Mouse (Mus musculus) R1 (cell line): Measurements from ENCODE around the gene Krtap1-5.
"Not testable (repeated sequence)": the region's sequence is repeated elsewhere in the genome, so short reads cannot be mapped to it uniquely, and the experiment has no call there.

Experiments used
- DNase-seq: peaks from one replicate; pipeline ENCODE4 v3.0.0-alpha.2; 2018; ENCODE audit warnings: low read depth, low spot score

The Krtap1-5 gene

DNA sequence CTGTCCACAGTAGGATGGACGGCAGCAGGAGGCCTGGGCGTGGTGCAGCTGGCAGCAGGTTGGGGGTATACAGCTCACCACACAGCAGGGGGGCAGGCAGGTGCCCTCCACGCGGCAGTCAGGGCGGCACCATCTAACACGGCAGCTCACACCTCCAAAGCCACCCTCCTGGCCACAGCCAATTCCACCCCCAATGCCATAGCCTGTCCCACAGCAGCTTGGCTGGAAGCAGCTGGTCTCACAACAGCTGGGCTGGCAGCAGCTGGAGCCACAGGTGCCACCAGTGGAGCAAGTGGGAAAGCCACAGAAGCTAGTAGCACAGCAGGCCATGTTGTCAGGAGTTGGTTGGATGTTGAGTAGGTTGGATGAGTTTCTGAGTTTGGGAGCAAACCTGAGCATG is at the start of gene Krtap1-5:
Krtap1-5 (minus strand) TSS at position 381 of the 400 bp plus-strand sequence.
- DNase-seq, result no peak

DNA sequence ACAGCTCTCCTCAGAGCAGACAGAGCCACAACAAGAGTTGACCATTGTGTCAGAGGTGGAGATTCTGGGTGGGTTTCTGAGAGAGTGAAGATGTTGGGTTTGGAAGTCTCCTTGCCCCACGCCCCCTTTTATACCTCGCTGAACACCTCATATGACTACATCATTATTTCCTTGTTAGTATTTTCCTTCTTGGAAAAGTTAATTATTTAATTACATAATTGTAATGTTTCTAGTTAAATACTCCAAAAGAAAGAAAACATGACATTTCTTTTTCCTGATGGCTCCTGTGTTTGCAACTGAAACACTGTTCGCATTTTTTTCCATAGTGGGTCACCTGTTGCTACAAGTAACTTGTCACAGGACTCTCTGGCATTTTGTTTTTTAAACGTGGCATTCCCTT is 47.3 kb upstream of the Krtap1-5 start, which contains the start of gene Krtap4-1:
Krtap4-1 (minus strand) TSS at position 101 of the 400 bp plus-strand sequence.
- no peak for DNase-seq

DNA sequence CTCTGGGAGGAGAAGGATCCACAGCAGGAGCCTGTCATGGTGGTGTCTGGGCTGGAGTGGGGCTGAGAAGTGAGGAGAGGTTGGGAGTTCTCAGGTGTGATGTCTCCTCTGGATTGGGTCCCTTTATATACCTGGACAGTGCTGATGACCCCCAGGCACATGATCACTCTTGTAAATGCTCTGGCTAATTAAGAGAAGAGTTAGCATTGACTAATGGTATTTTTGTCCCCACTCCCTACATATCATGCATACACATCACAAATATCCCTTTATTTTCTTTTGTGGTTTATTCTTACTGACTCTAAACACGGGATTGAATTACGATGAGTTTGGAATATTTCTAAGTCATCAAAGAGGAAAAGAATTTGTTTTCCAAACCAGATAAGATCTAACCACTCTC is 39.5 kb upstream of the Krtap1-5 start, which contains the start of gene Gm11562:
Gm11562 (minus strand) TSS at position 101 of the 400 bp plus-strand sequence.
- no peak for DNase-seq

DNA sequence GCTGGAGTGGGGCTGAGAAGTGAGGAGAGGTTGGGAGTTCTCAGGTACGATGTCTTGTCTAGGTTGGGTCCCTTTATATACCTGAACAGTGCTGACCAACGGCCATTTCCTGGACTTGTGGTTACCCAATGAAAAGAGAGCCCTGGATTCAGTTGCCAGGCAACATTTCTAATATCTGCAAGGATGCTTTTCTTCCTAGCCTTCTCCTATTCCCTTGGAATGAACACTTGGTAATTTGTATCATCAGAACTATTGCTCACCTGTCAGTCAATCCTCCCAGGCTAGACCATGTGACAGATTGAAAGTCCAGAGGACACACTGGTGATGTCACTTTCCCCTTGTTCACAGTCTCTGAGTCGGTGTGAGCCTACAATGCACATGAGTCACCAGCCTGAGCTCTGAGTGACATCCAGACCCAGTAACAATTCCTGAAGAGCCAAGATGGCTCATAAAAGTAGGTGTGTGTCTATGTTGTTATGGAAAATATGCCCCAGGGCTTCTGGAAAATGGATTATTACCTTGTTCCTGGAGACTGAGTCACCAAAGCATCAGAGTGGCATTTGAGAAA is 34.1 kb upstream of the Krtap1-5 start, which contains the start of gene Krtap2-4:
Krtap2-4 (minus strand) TSS at position 51 of the 568 bp plus-strand sequence.
- no peak for DNase-seq

DNA sequence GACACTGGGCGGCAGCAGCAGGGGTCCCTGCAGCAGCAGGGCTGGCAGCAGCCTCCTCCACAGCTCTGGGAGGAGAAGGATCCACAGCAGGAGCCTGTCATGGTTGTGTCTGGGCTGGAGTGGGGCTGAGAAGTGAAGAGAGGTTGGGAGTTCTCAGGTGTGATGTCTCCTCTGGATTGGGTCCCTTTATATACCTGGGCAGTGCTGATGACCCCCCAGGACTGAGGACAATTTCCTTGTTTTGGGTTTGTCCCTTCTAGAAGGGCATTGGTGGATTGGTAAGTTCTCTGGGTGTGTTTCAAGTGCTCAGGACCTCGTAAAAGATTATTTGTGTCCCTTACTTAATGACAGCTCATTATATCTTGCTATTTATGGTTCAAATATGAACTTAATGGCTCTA is 29.3 kb upstream of the Krtap1-5 start, which contains the start of gene Gm11937:
Gm11937 (minus strand) TSS at position 101 of the 400 bp plus-strand sequence.
- not testable (repeated sequence) for DNase-seq

DNA sequence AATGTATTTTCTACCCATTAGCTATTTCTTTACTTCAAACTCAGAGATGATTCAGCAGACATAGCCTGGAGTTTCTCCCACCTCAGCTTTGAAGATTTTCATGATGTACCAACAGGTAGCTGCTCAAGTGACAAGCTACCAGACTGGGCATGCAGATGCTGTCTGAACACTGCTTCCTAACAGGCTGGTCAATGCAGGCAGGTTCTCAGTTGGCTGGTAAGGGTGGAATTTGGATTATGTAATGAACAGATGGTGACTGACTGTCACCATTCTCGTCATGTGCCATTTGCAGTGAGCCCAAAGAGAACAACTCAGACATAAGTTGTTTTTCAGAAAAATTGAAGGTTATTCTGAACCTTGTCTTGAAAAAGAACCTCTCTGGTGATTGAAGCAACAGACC is 28.3 kb upstream of the Krtap1-5 start:
- no peak for DNase-seq

DNA sequence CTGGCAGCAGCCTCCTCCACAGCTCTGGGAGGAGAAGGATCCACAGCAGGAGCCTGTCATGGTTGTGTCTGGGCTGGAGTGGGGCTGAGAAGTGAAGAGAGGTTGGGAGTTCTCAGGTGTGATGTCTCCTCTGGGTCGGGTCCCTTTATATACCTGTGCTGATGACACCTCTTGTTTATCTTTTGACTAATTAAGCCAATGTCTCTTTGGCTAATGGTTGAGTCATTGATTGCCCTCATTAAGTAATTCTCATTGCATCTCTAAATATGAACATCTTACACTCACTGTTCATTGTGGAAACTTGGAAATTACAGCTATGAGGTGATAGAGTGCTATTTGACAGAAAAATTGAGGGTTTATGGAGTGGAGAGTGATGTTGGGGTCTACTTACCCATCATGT is 22.4 kb upstream of the Krtap1-5 start, which contains the start of gene Gm11938:
Gm11938 (minus strand) TSS at position 101 of the 400 bp plus-strand sequence.
- DNase-seq, result not testable (repeated sequence)

DNA sequence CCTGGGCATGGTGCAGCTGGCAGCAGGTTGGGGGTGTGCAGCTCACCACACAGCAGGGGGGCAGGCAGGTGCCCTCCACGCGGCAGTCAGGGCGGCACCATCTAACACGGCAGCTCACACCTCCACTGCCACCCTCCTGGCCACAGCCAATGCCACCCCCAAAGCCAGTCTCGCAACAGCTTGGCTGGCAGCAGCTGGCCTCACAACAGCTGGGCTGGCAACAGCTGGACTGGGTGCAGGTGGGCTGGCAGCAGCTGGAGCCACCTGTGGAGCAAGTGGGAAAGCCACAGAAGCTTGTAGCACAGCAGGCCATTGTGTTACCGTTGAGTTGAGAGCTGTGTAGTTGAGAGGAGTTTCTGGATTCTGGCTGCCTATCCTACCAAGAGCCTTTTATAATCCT is 16.9 kb upstream of the Krtap1-5 start, which contains the start of gene Krtap9-3:
Krtap9-3 (minus strand) TSS at position 364 of the 400 bp plus-strand sequence.
- not testable (repeated sequence) for DNase-seq

DNA sequence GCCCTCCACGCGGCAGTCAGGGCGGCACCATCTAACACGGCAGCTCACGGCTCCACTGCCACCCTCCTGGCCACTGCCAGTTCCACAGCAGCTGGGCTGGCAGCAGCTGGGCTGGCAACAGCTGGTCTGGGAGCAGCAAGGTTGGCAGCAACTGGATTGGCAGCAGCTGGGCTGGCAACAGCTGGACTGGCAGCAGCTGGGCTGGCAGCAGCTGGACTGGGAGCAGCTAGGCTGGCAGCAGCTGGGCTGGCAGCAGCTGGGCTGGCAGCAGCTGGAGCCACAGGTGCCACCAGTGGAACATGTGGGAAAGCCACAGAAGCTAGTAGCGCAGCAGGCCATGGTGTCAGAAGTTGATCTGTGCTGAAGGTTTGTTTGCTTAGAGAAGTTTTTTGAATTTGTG is 10.2 kb upstream of the Krtap1-5 start, which contains the start of gene Krtap1-3:
Krtap1-3 (minus strand) TSS at position 359 of the 400 bp plus-strand sequence.
- DNase-seq, result no peak

DNA sequence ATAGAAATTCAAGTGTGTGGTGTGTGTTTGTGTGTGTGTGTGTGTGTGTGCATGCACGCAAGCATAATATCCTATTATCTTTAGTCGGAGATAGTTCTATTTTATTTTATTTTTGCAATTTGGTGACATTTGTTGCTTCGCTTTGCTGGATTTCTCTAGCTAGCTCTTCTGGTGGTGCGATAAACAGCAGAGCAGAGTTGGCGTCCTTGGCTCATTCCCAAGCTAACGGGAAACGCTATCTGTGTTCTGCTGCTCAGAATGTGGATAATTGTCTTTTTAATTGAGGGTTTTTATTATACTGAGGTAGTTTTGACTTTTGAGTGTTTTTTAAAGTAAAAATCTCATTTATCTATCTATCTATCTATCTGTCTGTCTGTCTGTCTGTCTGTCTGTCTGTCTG is 4.3 kb upstream of the Krtap1-5 start:
- DNase-seq, result no peak

DNA sequence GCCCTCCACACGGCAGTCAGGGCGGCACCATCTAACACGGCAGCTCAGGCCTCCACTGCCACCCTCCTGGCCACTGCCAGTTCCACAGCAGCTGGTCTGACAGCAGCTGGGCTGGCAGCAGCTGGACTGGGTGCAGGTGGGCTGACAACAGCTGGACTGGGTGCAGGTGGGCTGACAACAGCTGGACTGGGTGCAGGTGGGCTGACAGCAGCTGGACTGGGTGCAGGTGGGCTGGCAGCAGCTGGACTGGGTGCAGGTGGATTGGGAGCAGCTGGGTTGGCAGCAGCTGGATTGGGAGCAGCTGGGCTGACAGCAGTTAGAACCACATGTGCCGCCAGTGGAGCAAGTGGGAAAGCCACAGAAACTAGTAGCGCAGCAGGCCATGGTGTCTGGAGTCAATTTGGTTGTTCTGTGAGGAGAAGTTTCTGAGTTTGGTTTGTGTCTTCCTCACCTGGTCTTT is 2.5 kb upstream of the Krtap1-5 start, which contains the start of gene Krtap1-4:
Krtap1-4 (minus strand) TSS at position 410 of the 460 bp plus-strand sequence.
- DNase-seq, result no peak

DNA sequence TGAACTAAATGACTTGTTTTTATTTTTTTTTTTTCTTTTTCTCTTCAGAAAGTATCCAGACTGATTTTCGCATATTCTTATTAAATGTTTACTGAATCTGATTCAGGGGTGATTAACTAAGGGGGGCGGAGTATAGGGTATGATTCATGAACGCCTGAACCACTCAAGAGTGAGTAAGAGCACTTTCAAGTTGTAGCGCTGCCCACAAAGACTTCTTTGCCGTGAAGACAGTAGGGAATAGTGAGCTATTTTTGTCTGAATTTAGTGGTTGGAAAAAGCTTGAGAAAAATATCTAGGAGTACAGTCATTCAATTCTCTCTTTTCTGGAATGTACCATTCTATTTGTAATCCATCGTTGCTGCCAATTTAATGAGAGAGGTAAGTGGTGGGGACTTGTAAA is 748 bp upstream of the Krtap1-5 start:
- no peak for DNase-seq

DNA sequence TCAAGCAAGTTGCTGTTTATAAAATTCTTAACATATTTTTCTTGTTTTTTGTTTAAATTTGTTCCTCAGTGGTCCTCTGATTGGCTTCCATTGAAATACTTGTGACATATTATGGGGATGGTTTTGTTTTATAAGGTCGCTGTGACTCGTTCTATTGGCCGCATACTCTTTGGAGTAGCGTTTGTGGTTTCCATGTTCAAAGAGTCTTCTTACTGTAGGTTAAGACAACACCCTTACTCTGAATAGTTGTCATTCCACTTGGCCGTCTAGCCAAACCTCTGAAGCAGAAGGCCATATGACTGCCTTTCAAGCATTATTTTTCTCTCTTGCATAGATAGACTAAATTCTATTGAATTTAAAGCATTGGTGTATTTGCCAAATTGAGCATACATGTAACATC is 235 bp upstream of the Krtap1-5 start:
- DNase-seq, result no peak

DNA sequence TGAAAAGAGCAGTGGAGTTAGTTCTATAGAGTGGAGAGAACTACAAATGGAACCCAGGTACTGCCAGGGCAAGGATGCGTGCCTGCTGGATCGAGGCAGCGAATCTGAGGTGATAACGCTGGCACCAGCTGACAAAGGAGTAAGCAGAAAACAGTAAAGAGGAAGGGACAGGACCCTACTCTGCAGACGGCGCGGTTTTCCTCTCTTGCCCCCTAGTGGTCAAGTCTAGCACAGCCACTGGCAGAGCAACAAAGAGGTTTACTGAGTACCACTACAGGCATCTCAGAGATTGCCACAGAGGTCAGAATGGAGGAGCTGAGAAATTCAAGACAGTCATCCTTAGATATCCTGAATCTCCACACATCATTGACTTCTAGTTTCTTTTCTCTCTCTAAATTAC is 6.7 kb downstream of the Krtap1-5 start:
- peak; percentile 71 for DNase-seq

DNA sequence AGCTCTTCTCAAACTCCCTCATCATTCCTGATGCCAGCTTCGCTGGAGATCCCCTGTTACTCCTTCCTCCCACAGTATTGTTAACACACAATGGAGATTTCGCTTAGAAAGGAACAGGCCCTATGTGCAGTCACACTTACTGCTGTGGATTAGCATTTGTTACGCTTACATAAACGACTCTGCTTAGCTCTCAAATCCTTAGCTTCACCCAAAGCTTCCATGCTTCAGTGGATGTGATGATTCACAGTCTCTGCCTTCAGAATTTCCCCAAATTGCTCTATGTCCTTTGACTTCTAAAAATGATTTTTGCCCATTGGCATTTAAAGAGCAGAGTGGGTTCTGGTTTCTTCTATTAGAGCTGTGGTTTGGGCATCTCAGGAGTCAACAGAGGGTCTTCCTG is 7.7 kb downstream of the Krtap1-5 start:
- no peak for DNase-seq

DNA sequence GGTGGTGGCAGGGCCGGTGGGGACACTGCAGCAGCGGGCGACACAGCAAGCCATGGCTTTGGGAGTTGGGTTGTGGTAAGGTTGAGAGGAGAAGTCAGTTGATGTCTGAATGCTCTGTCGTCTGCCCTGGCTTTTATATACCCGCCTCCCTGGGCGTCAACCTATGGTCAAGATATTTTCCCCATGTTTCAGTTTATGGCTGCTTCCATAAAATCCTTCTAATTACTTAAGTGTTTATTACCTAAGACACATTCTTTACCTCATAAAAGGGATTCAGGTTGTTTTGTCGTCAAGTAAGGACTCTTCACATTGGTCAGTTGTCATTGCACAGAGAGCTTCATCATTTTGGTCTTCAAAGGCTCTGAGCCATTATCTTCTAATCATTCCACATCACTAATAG is 14.3 kb downstream of the Krtap1-5 start, which contains the start of gene Krtap3-1:
Krtap3-1 (minus strand) TSS at position 101 of the 400 bp plus-strand sequence.
- no peak for DNase-seq

DNA sequence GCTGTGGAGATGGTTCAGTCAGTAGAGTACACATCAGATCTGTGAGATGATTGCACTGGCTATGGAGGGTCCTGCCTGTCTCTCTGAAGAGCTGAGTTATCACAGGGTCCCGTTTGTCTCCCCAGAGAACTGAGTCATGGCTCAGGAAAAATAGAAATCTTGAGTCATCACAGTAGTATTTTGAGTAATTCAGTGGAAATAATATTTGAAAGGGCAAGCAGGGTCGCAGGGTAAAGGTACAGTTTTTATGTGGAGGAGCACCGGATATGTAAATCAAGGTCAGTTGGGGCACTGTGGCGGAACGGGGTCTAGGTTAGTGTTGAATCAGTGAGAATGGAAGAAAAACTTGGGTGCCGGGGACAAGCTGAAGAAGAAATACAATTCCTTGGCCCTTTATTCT is 18.2 kb downstream of the Krtap1-5 start:
- no peak for DNase-seq

DNA sequence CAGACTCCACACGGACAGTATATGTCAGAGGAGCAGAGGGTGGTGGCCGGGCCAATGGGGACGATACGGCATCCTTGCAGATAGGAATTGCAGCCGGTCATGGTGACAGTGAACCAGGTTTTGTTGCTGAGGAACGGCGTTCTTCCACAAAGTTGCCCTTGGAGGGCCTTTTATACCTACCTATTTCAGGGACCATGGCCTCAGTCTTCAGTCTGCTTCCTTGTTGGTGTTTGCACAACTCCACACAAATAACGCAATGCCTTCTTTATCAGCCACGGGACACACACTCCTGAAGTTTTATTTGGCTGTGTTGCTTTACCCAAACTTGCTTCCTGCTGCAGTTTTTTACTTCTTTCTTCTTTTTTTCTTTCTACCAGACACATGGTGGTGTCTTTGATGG is 21.4 kb downstream of the Krtap1-5 start, which contains the start of gene Gm11939:
Gm11939 (minus strand) TSS at position 101 of the 400 bp plus-strand sequence.
- no peak for DNase-seq

DNA sequence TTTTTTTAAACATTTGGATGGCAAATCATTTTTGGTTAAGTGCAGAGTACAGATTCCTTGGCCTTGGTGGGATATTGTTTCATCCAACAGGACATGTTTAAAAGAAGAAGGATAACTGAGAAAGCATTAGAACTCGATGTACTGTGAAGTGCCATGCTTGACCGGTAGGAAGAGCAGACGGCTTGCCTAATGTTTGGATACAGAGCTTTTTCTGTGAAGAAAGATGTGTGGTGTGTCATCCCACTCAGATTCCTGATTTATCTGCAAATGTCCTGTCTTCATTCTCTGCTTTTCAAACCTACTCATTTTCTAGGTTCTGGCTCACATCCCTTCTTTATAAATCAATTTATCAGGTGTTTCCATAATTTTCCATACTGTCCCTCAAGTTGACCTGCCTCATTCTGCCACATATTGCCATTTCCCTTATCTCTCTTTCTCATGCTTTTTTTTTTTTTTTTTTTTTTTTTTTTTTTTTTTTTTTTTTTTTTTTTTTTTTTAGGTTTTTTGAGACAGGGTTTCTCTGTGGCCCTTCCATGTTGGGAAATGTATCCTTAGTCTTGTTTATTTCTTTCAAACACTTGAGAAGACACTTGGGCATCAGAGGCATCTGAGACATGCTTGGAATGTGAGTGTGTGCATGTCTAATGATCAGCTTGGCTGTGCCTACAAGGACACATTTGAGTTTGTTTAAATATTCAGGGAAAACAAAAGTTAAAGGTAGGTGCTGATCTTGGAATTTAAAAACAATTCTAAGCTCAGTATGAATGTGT is 22.7 kb downstream of the Krtap1-5 start:
- DNase-seq, result no peak

DNA sequence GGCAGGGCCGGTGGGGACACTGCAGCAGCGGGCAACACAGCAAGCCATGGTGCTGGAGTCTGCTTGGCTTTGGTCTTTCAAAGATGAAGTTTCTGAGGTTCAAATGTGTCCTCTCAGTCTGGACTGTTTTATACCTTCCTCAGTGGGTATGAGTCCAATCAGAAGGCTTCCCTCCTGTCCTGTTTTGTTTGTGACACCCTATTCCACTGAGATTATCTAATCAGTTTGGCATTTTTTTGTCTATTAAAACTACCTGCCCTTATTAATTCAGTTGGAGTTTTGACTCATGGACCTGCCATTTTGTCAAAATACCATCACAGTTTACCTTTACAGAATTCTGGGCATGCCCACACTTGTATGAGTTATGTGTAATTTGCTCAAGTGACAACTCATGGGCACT is 24.1 kb downstream of the Krtap1-5 start, which contains the start of gene Krtap3-2:
Krtap3-2 (minus strand) TSS at position 101 of the 400 bp plus-strand sequence.
- no peak for DNase-seq

DNA sequence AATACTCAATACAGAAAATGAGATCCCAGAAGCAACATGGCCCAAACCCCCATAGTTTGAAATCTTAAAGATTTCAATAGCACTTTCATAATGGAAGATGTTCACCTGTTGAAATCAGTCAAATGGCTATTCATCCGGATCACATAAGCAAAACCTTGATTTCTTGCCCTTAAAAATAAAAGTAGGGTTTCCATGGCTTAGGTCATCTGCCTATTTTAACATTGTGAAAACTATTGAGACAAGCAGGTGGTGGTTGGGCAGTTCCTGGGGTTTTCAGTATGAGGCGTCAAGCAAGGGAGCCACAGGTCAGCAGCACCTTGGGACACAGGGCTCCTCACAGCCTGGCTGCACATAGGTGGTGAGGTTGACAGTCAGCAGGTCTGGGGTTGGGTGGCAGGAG is 24.6 kb downstream of the Krtap1-5 start:
- no peak for DNase-seq

DNA sequence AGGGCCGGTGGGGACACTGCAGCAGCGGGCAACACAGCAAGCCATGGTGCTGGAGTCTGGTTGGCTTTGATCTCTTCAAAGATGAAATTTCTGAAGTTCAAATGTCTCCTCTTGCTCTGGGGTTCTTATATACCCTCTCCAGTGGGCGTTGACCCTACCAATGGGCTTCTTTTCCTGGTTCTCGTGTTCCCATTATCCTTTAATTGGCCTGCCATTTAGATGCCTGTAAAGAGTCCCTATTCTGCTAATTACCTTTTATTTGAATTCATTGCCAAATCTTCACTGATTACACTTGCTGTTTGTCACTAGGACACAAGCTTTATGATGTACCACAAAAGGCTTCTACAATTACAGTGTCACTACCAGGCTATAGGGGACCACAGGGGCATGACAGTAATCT is 30.1 kb downstream of the Krtap1-5 start, which contains the start of gene Krtap3-3:
Krtap3-3 (minus strand) TSS at position 101 of the 400 bp plus-strand sequence.
- no peak for DNase-seq
